Mouse (Mus musculus): ENCODE results near the gene Ncs1.

- TF ChIP-seq CTCF (conservative IDR thresholded peaks at IDR 0.05; ENCODE audit: low read length) (no peak), NANOG (IDR thresholded peaks at IDR 0.05; ENCODE audit: borderline replicate concordance, low read length) (no peak), POU5F1 (IDR thresholded peaks at IDR 0.05; ENCODE audit: borderline replicate concordance, low read length) (no peak)
Measured at GRCm38 (mm10) chr2:31206882-31207281, 38.7 kb upstream of the Ncs1 start.

Measured in E14TG2a.4 (cell line).